Mouse (Mus musculus) hindbrain, postnatal 0 days (tissue): ENCODE measurements around the gene Mapk7. TPM values are rescaled to one million over a fixed set of nuclear protein-coding genes. Genes with fewer than 3 reads are reported as not detected.

Experiments used
- ATAC-seq: fragments of 200-750 bp; cut with Nextera tagmentation; 2 replicates; pipeline ENCODE4 v1.8.0; 2017; ENCODE audit warnings: mild to moderate bottlenecking, moderate TSS enrichment, moderate library complexity
- DNase-seq: peaks from one replicate; pipeline ENCODE4 v3.0.0-alpha.2; 2015; ENCODE audit warnings: low spot score
- H3K27ac ChIP-seq: fragments of 300-500 bp; sonication (generic); 2 replicates; pipeline ENCODE4 v1.5.1; 2014; ENCODE audit warnings: mild to moderate bottlenecking
- H3K27me3 ChIP-seq: fragments of 300-500 bp; sonication (generic); 2 replicates; pipeline ENCODE4 v1.6.1; 2014; ENCODE audit warnings: low read length, mixed read lengths; ENCODE audit not compliant: insufficient read depth
- H3K36me3 ChIP-seq: fragments of 300-500 bp; sonication (generic); 2 replicates; pipeline ENCODE4 v1.6.1; 2014; ENCODE audit warnings: low read length, mixed read lengths; ENCODE audit not compliant: insufficient read depth
- H3K4me1 ChIP-seq: fragments of 300-500 bp; sonication (generic); 2 replicates; pipeline ENCODE4 v1.6.1; 2014; ENCODE audit warnings: antibody characterized with exemption, low read length, mixed read lengths; ENCODE audit not compliant: insufficient read depth
- H3K4me2 ChIP-seq: fragments of 300-500 bp; sonication (generic); 2 replicates; pipeline ENCODE4 v1.6.1; 2014; ENCODE audit warnings: low read depth, mild to moderate bottlenecking, low read length, moderate library complexity, mixed read lengths
- H3K4me3 ChIP-seq: fragments of 300-500 bp; sonication (generic); 2 replicates; pipeline ENCODE4 v1.5.1; 2014; ENCODE audit warnings: low read length
- H3K9ac ChIP-seq: fragments of 300-500 bp; sonication (generic); replicated peaks from 2 replicates; pipeline ENCODE4 v1.6.1; 2014; ENCODE audit warnings: mild to moderate bottlenecking, low read length, moderate library complexity, mixed read lengths
- H3K9me3 ChIP-seq: fragments of 300-500 bp; sonication (generic); 2 replicates; pipeline ENCODE4 v1.6.1; 2016; ENCODE audit warnings: low read length, mixed read lengths
- CTCF ChIP-seq: IDR thresholded peaks from 2 replicates; pipeline ENCODE4 v1.5.1; 2016; ENCODE audit warnings: antibody characterized with exemption, control low read depth, low read depth
- WGBS: fragments of 180-500 bp; shearing (Covaris S2); extraction: QIAGEN DNeasy Blood & Tissue Kit; methylation state at CpG from one replicate; pipeline ENCODE4 v1.1.7; 2014; 5-methylcytosine and 5-hydroxymethylcytosine counted together
- polyA plus RNA-seq: library from polyadenylated mRNA; unstranded; fragments of >200 nt; fragmentation: Nextera tagmentation; extraction: Ambion mirVana; gene quantifications from 2 replicates; pipeline ENCODE4 v1.2.1, GENCODE M21; 2015
- total RNA-seq: library from RNA; depleted of rRNA; stranded (reverse); fragments of >200 nt; gene quantifications from 2 replicates; pipeline ENCODE4 v1.2.3, GENCODE M21; 2014

The Mapk7 gene
- total and polyA plus RNA-seq, 2 experiments from 2014 or later, result 43.1 to 58.8 TPM

- peak overlapping the region; percentile 75 for H3K27ac ChIP-seq
- H3K9ac ChIP-seq, result no peak overlapping the region
- DNase-seq, result peak; percentile 12
- H3K4me1 ChIP-seq, result peaks cover 12% of the 10 kb centered on the region; the same call in 1 of the 2 replicates
- H3K4me2 ChIP-seq, result peak overlapping the region; percentile 10; the same call in 1 of the 2 replicates
- H3K27me3 ChIP-seq, result no peaks in the 10 kb centered on the region
- WGBS, result 77% methylated on average over 14 of the region's 14 CpGs
- peak overlapping the region; percentile 6; the same call in 1 of the 2 replicates for H3K4me3 ChIP-seq
- peaks cover 33% of the 10 kb centered on the region for H3K36me3 ChIP-seq
- H3K9me3 ChIP-seq, result no peaks in the 10 kb centered on the region
- TF ChIP-seq CTCF, result no peak
- ATAC-seq, result no peak
Observed at GRCm38 (mm10) chr11:61486458-61487219, 7.6 kb downstream of the Mapk7 start.

- Histone ChIP-seq H3K9me3 (no peaks in the 10 kb centered on the region), H3K36me3 (peaks cover 26% of the 10 kb centered on the region), H3K27me3 (no peaks in the 10 kb centered on the region), H3K4me1 (peaks cover 14% of the 10 kb centered on the region; the same call in 1 of the 2 replicates), H3K4me2 (peak overlapping the region; percentile 21; the same call in 1 of the 2 replicates), H3K4me3 (no peak overlapping the region), H3K27ac (peak overlapping the region; percentile 75; the same call in 1 of the 2 replicates), H3K9ac (no peak overlapping the region)
- 57% methylated on average over 22 of the region's 22 CpGs for WGBS
- ATAC-seq (no peak), DNase-seq (no peak)
- TF ChIP-seq CTCF, result no peak
Observed at GRCm38 (mm10) chr11:61485541-61486457, 8.4 kb downstream of the Mapk7 start.

DNA sequence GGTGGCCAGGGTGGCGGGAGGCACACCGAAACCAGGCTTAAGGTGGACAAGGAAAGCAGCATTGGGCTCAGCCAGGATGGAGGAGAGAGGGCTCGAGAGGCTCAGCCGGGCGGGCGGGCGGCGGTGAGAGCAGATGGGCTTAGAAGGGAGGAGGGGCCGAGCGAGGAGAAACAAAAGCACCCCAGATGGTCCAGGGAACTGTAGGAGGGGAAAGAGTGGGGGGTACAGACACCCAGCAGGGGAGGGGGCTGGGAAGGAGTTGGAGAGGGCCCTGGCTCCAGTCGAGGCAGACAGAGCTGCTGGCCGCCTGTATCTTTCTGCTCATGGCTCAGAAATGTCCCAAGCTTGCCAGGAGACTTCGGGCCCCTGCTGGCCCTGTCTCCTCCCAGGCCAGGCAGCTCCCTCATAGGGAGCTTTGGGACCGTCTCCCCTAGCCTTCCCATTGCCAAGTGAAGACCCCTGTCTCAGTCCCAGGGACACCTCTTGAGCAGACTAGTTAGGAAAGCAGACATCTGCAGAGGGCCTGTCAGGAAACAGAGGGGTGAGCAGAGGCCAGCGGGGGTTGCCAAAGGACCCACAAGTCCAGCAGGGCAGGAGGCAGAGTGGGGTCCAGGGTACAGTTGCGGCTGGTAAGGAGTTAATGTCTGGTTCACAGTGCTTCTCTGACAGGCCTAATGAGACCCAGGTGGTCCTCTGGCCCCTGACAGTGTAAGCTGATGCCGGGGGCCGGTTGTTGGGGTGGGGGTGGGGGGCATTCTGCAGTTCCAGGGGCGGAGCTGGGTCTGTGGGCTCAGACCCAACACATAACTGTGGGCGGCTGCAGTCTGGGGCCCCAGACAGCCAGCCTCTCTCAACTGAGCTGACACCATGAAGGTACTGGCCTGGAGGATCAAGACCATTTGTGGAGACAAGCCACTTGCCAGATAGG, 9.3 kb downstream of the Mapk7 start, which contains the start of gene Mfap4:
Gene Mfap4 (plus strand): TSS at position 819 of the 928 bp plus-strand sequence.
- ATAC-seq (peak; percentile 76), DNase-seq (peak; percentile 69)
- WGBS, result 17% methylated on average over 20 of the region's 20 CpGs
- H3K4me3 ChIP-seq, result no peak within 1 kb of the TSS
- peaks cover 14% of the 10 kb centered on the region; the same call in 1 of the 2 replicates for H3K4me1 ChIP-seq
- H3K27ac ChIP-seq, result peak within 1 kb of the TSS; percentile 75
- 0 out of 2 replicates have a peak within 1 kb of the TSS, but pooled peaks have one; percentile 17 for H3K9ac ChIP-seq
- H3K4me2 ChIP-seq, result peak within 1 kb of the TSS; percentile 21; the same call in 1 of the 2 replicates
- no peaks in the 10 kb centered on the region for H3K9me3 ChIP-seq
- TF ChIP-seq CTCF, result no peak
- no peaks in the 10 kb centered on the region for H3K27me3 ChIP-seq
- H3K36me3 ChIP-seq, result peaks cover 17% of the 10 kb centered on the region

GRCm38 (mm10) chr11:61484256-61484612, 10.0 kb downstream of the Mapk7 start:
- WGBS, result 11% methylated on average over 10 of the region's 10 CpGs
- ATAC-seq (no peak), DNase-seq (peak; percentile 19)
- H3K4me1 ChIP-seq, result peaks cover 14% of the 10 kb centered on the region; the same call in 1 of the 2 replicates
- H3K27me3 ChIP-seq, result no peaks in the 10 kb centered on the region
- H3K36me3 ChIP-seq, result peaks cover 10% of the 10 kb centered on the region
- H3K4me2 ChIP-seq, result peak overlapping the region; percentile 21; the same call in 1 of the 2 replicates
- TF ChIP-seq CTCF, result no peak
- H3K4me3 ChIP-seq, result no peak overlapping the region
- no peaks in the 10 kb centered on the region for H3K9me3 ChIP-seq
- peak overlapping the region; percentile 75 for H3K27ac ChIP-seq
- H3K9ac ChIP-seq, result no peak overlapping the region

- ATAC-seq, result no peak
- Histone ChIP-seq H3K27me3 (no peaks in the 10 kb centered on the region), H3K4me1 (peaks cover 14% of the 10 kb centered on the region; the same call in 1 of the 2 replicates), H3K9ac (no peak overlapping the region), H3K4me3 (no peak overlapping the region), H3K9me3 (no peaks in the 10 kb centered on the region), H3K36me3 (peaks cover 2% of the 10 kb centered on the region; the same call in 1 of the 2 replicates), H3K4me2 (no peak overlapping the region), H3K27ac (no peak overlapping the region)
- WGBS, result 60% methylated on average over 13 of the region's 13 CpGs
- DNase-seq, result peak; percentile 46
- no peak for TF ChIP-seq CTCF
Observed at GRCm38 (mm10) chr11:61483226-61483845, 10.9 kb downstream of the Mapk7 start.
